Mouse (Mus musculus): ENCODE measurements around the gene Rpp14.

- TF ChIP-seq CTCF (IDR thresholded peaks at IDR 0.05; ENCODE audit: low read depth, low read length): no peak
- TF ChIP-seq POLR2A (IDR thresholded peaks at IDR 0.05; ENCODE audit: extremely low read depth, insufficient read depth, low read length): no peak
Observed at GRCm38 (mm10) chr14:8102676-8103075, 22.5 kb downstream of the Rpp14 start.

Measured in liver, adult 2 months (tissue).